Mouse (Mus musculus) left cerebral cortex, postnatal 14 days (tissue): ENCODE results near the gene Gm27235. TPM values are rescaled to one million over a fixed set of nuclear protein-coding genes. Genes with fewer than 3 reads are reported as not detected.
"Not testable (repeated sequence)": the region's sequence is repeated elsewhere in the genome, so short reads cannot be mapped to it uniquely, and the experiment has no call there.

Source experiments
- DNase-seq, 2 experiments: peaks; one replicate each; pipeline ENCODE4 v3.0.0; 2021 to 2022; ENCODE audit warnings: low spot score in 2 of 2, mixed read lengths in 1 of 2
- intact Hi-C: fragments of 180-260 bp; cut with DNase I; formaldehyde crosslinking; loops from one replicate; pipeline ENCODE4 v1.15.1; 2025
- long read RNA-seq, 2 experiments: library from polyadenylated mRNA; stranded (forward); transcript quantifications; one replicate each; pipeline ENCODE4 v2.0.0; 2021
- total RNA-seq, 2 experiments: library from RNA; stranded (reverse); gene quantifications; 2 replicates each; pipeline ENCODE4 v1.2.3; 2021

Gm27235 gene
- not detected for total RNA-seq
- long read RNA-seq, experiment 1 = 0 reads
- long read RNA-seq, experiment 2 = 0 reads

GRCm38 (mm10) chr9:35790001-35790400 is at the start of gene Gm27235, which contains the start of gene D730048I06Rik:
TSS of gene Gm27235 (minus strand) at chr9:35790101.
TSS of gene D730048I06Rik (minus strand) at chr9:35790112.
- intact Hi-C loops = no loop called here
- no peak for DNase-seq

DNA sequence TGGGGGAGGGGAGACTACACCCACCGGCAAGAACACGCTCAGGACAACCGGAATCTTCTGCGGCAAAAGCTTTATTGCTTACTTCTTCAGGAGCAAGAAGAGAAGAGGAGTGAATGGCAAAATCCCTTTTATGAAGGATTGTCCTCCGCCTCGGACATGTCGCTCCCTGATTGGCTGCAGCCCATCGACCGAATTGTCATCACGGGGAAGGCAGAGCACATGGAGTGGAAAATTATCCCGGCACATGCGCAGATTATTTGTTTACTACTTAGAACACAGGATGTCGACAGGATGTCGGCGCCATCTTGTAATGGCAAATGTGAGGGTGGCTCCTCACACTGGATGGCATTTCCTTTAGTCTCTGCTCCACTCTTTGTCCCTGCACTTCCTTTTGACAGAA is 28.0 kb upstream of the Gm27235 start:
- DNase-seq, intact Hi-C loops: not testable (repeated sequence)

- no peak for DNase-seq
- intact Hi-C loops = no loop called here
Observed at GRCm38 (mm10) chr9:35798146-35798545, 8.2 kb upstream of the Gm27235 start.

GRCm38 (mm10) chr9:35778009-35778408 is 11.9 kb downstream of the Gm27235 start, which contains the start of gene Gm17727:
TSS of gene Gm17727 (minus strand) at chr9:35778109.
- intact Hi-C loops = no loop called here
- no peak for DNase-seq

DNA sequence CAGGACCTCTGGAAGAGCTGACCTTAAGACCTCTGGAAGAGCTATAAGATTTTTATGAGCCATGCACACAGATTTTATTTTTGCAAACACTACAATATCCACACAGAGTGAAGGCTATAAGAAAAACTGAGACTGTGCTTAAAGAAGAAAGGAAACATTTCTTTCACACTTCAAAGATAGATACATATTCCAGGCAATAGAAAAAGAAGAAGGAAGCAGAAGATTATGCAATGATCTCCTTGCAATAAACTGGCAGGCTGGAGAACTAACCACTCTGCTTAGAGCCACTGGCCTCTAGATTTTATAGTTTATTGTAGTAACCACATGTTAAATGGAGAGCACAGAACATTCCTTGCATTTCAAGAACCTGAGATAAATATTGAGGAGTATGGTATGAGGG is 33.1 kb downstream of the Gm27235 start:
- no peak for DNase-seq
- intact Hi-C loops = no loop called here

GRCm38 (mm10) chr9:35740749-35741148 is 49.2 kb downstream of the Gm27235 start, which contains the start of gene Gm17677:
TSS of gene Gm17677 (plus strand) at chr9:35741049.
- DNase-seq = no peak
- intact Hi-C loops = no loop called here

Other genes starting within 250 kb of the Gm27235 start
- gene Ddx25, start 231.6 kb downstream of the Gm27235 start, total RNA-seq = 10 to 100 TPM; 13.6 to 14.3 TPM
- gene Pus3, start 231.5 kb downstream of the Gm27235 start, total RNA-seq = 10 to 100 TPM; 10.6 to 11.1 TPM
- gene Pate2, start 219.8 kb downstream of the Gm27235 start, total RNA-seq = under 1 TPM; 0.59 to 0.64 TPM
- gene Hyls1, start 219.7 kb downstream of the Gm27235 start, total RNA-seq = 1 to 10 TPM; 7.3 to 8.8 TPM
- not detected for gene Pate4, start 178.2 kb downstream of the Gm27235 start, total RNA-seq
- not detected for gene Pate3, start 141.9 kb downstream of the Gm27235 start, total RNA-seq
- not detected for gene Pate1, start 102.7 kb downstream of the Gm27235 start, total RNA-seq
- not detected for gene Gm17677, start 49.1 kb downstream of the Gm27235 start, total RNA-seq
- gene Gm17727, start 12.0 kb downstream of the Gm27235 start, total RNA-seq = not detected
- not detected for gene D730048I06Rik, start within 50 bp of the Gm27235 start, total RNA-seq
- not detected for gene 9230110F15Rik, start 54.0 kb upstream of the Gm27235 start, total RNA-seq
- not detected for gene 9230113P08Rik, start 118.3 kb upstream of the Gm27235 start, total RNA-seq